Mouse (Mus musculus) spleen, adult 18-20 months (tissue): ENCODE data around the gene Ube2e2.

Source experiments
- DNase-seq, 2 experiments: peaks; one replicate each; pipeline ENCODE4 v3.0.0; 2022; ENCODE audit warnings: mixed read lengths in 2 of 2

Gene Ube2e2

DNA sequence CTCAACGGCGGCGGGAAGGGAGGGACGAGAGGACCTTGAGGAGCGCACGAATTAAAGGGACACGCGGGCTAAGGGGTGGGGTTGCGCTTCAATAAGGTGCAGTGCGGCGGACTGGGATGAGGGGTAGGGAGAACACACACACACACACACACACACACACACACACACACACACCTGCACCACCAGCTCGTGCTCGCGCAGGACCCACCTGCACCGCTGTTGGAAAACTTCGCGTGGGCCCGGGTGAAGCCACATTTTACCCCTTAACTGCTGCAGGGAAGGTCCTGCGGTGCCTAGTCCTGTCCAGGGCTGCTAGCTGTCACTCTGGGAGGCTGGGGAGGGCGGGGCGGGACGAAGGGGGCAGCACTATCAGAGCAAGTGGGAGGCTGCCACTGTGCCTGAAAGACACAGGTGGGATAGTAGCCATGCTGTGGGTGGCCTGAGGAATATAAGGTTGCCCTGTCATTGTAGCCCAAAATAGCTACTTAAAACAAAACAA lies at the start of gene Ube2e2:
TSS of gene Ube2e2 (minus strand) at position 321 of the 499 bp plus-strand sequence.
- no peak for DNase-seq

- DNase-seq: no peak
These were observed 46.0 kb upstream of the Ube2e2 start for GRCm38 (mm10) chr14:18940068-18940467.

DNA sequence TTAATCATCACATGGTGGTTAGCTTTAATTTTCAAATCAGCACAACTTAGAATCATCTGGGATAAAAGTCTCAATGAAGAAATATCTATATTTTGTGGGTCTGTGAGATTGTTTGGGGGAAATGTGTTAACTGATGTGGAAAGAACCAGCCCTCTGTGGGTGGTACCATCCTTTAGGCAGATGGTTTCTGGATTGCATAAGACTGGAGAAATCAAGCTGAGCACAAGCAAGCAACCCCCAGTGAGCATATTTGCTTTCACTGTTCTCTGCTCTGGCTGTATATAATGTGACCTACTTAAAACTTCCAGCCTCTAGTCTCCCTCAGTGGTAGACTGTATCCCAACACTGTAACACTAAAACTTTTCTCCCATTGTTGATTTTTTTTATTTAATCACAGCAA lies 9.5 kb upstream of the Ube2e2 start:
- DNase-seq: no peak

DNA sequence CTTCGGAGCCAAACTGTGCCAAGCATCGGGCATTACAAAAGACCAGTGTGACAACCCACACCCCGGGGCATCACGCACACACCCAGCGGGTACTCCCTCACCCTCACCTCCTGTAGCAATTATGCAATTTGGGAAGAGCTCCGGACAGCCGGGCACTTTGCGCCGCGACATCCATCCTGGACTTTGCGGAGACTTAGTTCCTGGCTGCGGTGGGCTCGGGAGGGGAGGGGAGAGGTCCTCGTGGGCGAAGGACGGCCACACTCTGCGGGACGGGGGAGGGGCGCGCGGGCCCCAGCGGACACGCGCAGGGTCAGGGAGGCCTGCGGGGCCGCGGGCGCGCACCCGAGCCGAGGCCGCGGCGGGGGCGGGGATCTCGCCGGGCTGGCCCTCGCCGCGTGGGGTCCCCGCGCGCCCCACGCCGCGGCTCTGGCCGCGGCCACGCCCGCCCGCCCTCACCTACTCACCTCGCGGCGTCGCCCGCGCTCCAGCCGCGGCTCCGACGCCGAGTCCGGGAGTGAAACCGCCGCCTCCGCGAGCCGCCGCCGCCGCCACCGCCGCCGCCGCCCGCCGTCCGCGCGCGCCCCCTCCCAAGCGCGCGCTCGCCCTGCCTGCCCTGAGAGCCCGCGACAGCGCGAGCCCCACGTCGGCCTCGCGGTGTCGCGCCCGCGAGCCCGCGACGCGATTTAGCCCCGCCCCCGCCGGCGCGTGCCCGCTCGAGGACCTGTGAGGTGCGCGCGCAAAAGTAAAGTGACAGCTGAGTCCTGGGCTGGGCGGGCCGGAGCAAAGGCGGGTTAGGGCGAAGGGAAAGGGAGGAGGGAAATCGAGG lies 733 bp downstream of the Ube2e2 start:
- DNase-seq: peak; percentile 46 to 70

DNA sequence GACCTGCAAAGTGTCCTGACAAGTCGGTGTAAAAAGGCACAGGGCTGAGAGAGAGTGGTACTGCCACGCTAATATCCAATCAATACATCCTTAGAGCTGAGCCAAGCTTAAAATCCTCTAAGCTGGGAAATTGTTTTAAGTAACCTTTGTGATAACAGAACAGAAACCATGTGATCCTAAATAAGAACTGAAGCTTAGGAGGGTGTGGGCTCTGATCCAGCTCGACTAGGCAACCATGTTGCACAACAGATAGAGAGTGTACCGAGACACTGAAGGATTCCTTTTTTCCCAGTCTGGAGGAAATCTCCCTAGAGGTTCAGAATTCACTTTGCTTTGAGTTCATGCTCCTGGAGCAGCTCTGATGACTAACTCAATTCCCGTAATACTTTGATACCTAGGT lies 4.5 kb downstream of the Ube2e2 start:
- no peak for DNase-seq

GRCm38 (mm10) chr14:18882493-18882892 lies 11.6 kb downstream of the Ube2e2 start:
- no peak for DNase-seq

- no peak for DNase-seq
These were observed 23.4 kb downstream of the Ube2e2 start for GRCm38 (mm10) chr14:18870716-18871115.

- DNase-seq: no peak
These were observed 65.4 kb downstream of the Ube2e2 start for GRCm38 (mm10) chr14:18828661-18829060.

- DNase-seq: no peak
These were observed 67.3 kb downstream of the Ube2e2 start for GRCm38 (mm10) chr14:18826753-18827152.

DNA sequence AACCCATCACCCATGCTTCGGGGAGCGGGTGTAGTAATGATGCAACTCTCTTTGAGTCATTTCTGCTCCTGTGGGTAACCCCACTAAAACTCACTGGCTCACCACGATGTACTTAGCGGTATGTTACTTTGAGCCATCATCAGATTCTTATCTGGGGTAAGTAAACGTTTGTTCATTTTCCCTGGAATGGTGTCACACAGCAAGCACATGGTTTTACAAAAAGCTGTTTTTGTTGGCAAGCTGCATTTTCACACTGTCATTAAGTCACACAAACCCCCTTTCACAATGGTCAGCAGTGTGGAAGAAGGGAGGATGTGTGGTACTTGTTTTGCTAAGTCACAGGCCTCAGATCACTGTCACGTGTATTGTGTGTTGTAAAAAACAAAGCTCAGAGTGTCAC lies 73.4 kb downstream of the Ube2e2 start:
- DNase-seq: no peak

DNA sequence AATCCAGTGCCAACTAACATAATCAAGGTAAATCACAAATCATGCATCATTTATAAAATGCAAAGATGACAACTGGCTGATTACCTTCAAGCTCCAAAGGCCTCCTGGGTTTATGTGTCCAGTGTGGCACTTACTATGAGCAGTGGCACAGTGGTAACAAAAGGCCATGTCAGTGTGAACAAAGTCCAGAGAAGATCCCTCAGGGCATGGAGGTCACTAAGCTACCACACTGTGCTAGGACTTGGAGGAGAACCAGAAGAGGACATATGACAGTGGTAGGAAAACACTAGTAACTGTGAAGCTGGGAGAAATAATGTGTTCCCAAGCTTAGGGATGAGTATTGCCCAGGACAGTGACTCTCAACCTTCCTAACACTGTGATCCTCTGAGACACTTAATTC lies 97.2 kb downstream of the Ube2e2 start:
- DNase-seq: no peak

DNA sequence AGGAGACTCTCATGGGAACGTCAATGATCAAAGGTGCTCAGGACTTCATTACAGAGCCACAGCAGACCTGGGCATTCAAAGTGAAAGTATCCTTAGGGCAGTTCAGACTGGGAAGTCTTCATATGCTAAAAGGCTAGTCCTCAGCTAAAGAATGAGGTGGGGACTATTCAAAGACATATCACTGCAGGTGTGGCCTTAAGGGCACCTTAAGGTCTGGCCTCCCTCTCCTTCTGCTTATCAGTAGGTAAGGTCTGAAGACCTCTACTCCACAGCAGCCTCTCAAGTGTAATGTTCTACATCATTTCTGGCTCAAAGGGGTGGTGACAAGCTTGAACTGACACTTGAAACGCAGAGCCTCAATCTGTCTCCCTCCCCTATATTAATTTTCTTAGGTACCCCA lies 98.3 kb downstream of the Ube2e2 start:
- DNase-seq: no peak

DNA sequence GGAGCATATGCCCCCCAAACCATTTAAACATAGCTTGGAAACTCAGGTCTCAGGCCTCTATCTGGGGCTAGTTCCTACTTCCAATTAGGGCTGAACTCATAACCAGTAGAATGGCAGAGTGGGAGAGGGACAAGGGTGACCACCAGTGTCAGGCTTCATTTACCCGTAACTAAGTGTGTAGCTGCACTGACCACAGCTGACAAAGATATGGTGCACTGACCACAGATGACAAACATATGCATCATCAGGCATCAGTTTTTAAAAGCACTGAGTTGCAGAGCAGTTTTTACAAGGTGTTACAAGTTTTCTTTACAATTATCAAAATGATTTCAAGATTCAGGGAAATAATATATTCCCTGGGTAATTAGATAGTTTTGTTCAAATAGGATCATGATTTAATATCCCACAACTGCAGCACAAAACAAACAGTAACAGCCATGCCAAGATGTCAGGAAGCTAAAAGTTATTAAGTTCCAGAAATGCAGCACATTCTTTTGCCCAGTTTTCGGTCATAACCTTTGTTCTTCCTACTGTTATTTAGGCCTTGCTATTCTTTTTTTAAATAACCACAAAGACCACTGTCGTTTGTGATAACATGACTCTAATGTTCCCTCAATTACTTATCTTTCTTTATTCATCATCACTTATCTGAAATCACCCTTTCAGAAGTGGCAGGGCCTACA lies 114.9 kb downstream of the Ube2e2 start:
- DNase-seq: no peak

- no peak for DNase-seq
These were observed 115.8 kb downstream of the Ube2e2 start for GRCm38 (mm10) chr14:18778241-18778640.

DNA sequence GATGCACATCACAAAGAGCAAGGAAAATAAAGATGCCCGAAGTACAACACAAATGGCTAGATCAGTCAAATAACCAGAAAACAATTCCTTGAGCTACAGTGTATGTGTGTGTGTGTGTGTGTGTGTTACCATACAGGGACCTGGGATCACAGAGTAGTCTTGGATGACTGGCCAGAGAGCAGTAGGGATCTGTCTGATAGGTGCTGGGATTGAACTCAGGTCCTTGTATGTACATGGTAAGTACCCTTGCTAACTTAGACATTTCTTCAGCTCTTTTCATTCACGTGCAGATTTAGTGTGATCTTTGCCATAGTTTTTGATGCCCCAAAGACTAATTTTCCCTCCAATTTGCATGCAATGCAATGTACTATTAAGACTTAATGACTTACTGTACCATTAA lies 117.9 kb downstream of the Ube2e2 start:
- DNase-seq: no peak

DNA sequence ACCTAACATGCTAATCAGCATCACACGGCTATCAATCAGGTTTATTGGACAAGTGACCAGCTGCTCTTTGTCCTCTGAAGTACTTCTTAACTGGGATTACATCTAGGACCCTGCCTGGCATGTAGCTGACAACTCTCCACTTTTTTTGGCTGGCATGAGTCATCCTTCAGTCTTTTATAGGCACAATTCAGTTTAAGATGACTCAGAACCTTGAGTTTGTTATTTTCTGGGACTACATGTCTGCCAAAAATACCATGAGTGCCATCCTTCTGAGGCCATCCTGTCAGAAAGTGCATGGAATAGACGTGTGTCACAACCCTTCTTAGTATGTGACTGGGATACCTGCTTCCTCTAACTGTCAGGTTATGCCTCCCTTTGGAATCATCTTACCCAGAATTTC lies 120.3 kb downstream of the Ube2e2 start:
- DNase-seq: no peak

GRCm38 (mm10) chr14:18759601-18760356 lies 134.3 kb downstream of the Ube2e2 start:
- DNase-seq: no peak

DNA sequence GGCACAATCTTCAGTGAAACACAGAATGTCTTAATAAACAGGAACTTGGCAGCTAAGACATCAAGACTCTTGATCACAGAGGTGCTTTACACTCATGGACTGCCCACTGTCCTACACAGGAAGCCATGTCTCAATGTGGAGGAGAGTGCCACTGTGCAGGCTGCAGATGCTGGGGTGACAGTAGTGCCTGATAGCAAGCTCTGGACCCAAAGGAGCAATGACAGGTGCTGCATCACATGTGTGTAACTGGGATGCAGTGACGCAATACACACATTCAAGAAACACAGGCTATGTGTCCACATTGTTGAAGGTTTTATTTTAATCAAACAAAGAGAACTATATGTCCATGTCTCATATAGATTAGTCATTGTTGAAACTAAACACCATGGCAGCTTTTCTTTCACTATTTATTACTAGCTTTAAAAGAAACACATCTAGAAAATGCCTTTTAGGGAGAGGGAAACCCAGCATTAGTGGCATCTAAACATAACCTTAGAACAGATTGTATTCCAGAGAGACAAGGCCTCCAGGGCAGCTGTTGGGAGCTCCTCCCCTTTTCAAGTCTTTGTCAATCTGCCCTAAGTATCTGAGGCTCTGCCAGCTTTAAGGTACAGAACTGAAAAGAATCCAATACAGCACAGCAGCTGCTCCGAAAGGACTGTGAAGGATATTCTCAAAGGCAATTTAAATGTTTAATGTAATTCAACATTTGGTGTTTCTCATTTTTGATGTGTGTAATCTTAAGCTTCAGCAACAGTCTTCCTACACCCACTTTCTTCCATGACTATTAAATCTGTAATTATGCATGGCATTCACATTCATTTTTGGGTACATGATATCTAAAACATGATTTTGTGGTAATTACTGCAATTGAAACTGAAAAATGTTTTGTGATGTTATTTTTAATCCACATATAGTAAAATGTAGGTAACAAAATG lies 135.2 kb downstream of the Ube2e2 start:
- no peak for DNase-seq

DNA sequence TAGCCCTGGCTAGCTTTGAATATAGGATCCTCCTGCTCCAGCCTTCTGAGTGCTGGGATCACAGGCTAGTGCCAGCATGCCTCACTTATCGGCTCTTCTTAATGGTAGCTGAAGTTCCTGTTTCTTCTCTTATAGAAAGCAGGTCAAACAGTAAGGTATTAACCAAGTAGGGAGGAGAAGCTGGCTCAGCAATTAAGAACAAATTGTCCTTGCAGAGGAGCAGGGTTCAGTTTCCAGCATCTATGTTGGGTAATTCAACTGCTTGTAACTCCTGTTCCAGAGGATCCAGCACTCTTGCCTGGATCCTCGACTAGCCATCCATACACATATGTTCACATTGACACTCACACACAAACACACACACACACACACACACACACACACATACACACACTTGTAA lies 136.1 kb downstream of the Ube2e2 start:
- DNase-seq: no peak

GRCm38 (mm10) chr14:18755410-18755809 lies 138.7 kb downstream of the Ube2e2 start:
- no peak for DNase-seq

DNA sequence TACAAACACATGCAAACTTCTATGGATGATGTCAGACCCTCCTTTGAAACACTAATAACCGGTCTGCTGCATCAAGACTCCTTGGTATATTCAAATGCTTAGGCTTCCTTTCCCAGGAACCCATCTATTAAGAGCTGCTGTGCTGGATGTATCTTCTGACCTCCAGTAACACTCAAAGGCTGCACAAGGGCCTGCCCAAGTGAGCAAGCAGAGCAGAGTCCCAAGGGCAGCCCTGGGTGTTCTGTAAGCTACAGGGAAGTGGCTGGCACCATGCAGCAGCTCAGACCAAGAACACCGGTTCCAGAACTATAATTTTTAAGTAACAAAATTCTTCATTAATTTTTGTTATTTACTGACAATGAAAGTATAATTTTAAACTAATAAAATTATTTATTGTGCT lies 139.5 kb downstream of the Ube2e2 start:
- no peak for DNase-seq

GRCm38 (mm10) chr14:18754001-18754400 lies 140.1 kb downstream of the Ube2e2 start:
- no peak for DNase-seq
